Mouse (Mus musculus): ENCODE measurements around the gene Slc22a21.

DNA sequence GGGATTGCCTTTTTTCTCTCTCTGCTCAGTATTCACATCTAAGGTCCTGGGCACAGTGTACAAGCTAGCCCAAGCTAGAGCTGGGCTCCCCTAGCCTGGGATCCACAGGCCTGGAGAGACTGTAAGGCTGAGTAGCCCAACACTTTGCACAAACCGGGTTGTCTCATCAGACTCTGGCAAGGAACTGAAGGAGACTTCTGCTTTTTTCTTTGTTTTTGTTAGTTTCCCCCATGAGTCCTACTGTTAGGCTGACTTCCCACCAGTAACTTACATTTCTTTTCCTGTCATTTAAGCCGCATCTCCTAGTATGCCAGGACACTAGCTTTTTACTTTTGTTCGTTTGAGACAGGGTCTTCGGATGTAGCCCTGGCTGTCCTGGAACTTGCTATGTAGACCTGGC lies 48.9 kb upstream of the Slc22a21 start:
- no peak for TF ChIP-seq MAX (IDR thresholded peaks at IDR 0.05; ENCODE audit: low read length)
- no peak for TF ChIP-seq POLR2A (IDR thresholded peaks at IDR 0.05; ENCODE audit: low read depth, low read length)
- TF ChIP-seq CTCF (conservative IDR thresholded peaks at IDR 0.05 in 1 of 2, IDR thresholded peaks at IDR 0.05 in 1 of 2; ENCODE audit: low read depth in 2 of 2, low read length in 2 of 2) = no peak
- TF ChIP-seq ETS1 (conservative IDR thresholded peaks at IDR 0.05; ENCODE audit: low read depth, low read length) = no peak
- TF ChIP-seq RCOR1 (conservative IDR thresholded peaks at IDR 0.05; ENCODE audit: low read depth, low read length) = no peak
- no peak for TF ChIP-seq USF2 (conservative IDR thresholded peaks at IDR 0.05; ENCODE audit: low read depth, low read length)
